Mouse (Mus musculus) cerebellum, postnatal 25 days (tissue): ENCODE results near the gene Hivep2.
A peak's percentile ranks its signal among the peaks of the same experiment; 100 is the strongest.

Experiments
- DNase-seq, 2 experiments: peaks; one replicate each; pipeline ENCODE4 v3.0.0; 2021; ENCODE audit warnings: mixed read lengths in 2 of 2

Hivep2 gene

GRCm38 (mm10) chr10:14168869-14169566 lies 203.1 kb downstream of the Hivep2 start:
- no peak for DNase-seq

GRCm38 (mm10) chr10:14174124-14174523 lies 208.2 kb downstream of the Hivep2 start:
- no peak for DNase-seq

GRCm38 (mm10) chr10:14179424-14180339 lies 213.8 kb downstream of the Hivep2 start:
- DNase-seq, result peak; percentile 58 to 69

- DNase-seq, result no peak
Observed at GRCm38 (mm10) chr10:14186352-14186976, 220.6 kb downstream of the Hivep2 start.

GRCm38 (mm10) chr10:14189050-14189449 lies 223.2 kb downstream of the Hivep2 start:
- DNase-seq, result no peak

GRCm38 (mm10) chr10:14191202-14191601 lies 225.3 kb downstream of the Hivep2 start:
- peak; percentile 56 to 61 for DNase-seq

GRCm38 (mm10) chr10:14192156-14192555 lies 226.3 kb downstream of the Hivep2 start:
- DNase-seq, result no peak

GRCm38 (mm10) chr10:14193702-14194101 lies 227.8 kb downstream of the Hivep2 start:
- DNase-seq, result no peak

GRCm38 (mm10) chr10:14195778-14196650 lies 230.1 kb downstream of the Hivep2 start:
- DNase-seq, result peak in 1 of 2 experiments; percentile 21

GRCm38 (mm10) chr10:14196785-14197184 lies 230.9 kb downstream of the Hivep2 start:
- no peak for DNase-seq

- peak in 1 of 2 experiments; percentile 19 for DNase-seq
Observed at GRCm38 (mm10) chr10:14197261-14197660, 231.4 kb downstream of the Hivep2 start.

- DNase-seq, result no peak
Observed at GRCm38 (mm10) chr10:14199332-14199731, 233.5 kb downstream of the Hivep2 start.

- DNase-seq, result peak; percentile 71 to 84
Observed at GRCm38 (mm10) chr10:14200310-14200709, 234.4 kb downstream of the Hivep2 start.
